Mouse (Mus musculus) CH12.LX (cell line): ENCODE results near the gene Pdpk1. TPM values are rescaled to one million over a fixed set of nuclear protein-coding genes. Genes with fewer than 3 reads are reported as not detected.

Experiments
- DNase-seq: peaks from one replicate; pipeline ENCODE4 v3.0.0-alpha.2; 2013; ENCODE audit errors: extremely low read depth
- H3K27ac ChIP-seq: 2 replicates; pipeline ENCODE4 v1.5.1; 2012; ENCODE audit warnings: low read depth, mild to moderate bottlenecking, control low read depth, moderate library complexity; ENCODE audit not compliant: insufficient read depth
- H3K27me3 ChIP-seq: replicated peaks from 2 replicates; pipeline ENCODE3; 2012; ENCODE audit warnings: inconsistent platforms
- H3K36me3 ChIP-seq, 2 experiments: replicated peaks in 1 of 2; 2 replicates each; pipeline versions ENCODE3 to v1.6.1; 2012; ENCODE audit warnings: inconsistent platforms in 1 of 2, low read length in 1 of 2, mild to moderate bottlenecking in 1 of 2, mixed read lengths in 1 of 2, moderate library complexity in 1 of 2; ENCODE audit not compliant: control insufficient read depth in 1 of 2, insufficient read depth in 1 of 2
- H3K4me1 ChIP-seq, 2 experiments: 2 replicates each; pipeline ENCODE4 v1.6.1; 2012; ENCODE audit warnings: inconsistent platforms in 1 of 2, moderate library complexity in 1 of 2; ENCODE audit not compliant: insufficient read depth in 2 of 2, control insufficient read depth in 1 of 2
- H3K4me2 ChIP-seq: 2 replicates; pipeline ENCODE4 v1.6.1; 2012; ENCODE audit warnings: low read depth, mild to moderate bottlenecking, control low read depth; ENCODE audit not compliant: poor library complexity, insufficient read depth, severe bottlenecking
- H3K4me3 ChIP-seq, 3 experiments: fragments of 150-350 bp in 1 of 3; sonication (generic) in 1 of 3; replicated peaks in 1 of 3; 2 replicates each; pipeline versions ENCODE3 to v1.5.1; 2011 to 2012; ENCODE audit warnings: low read depth in 2 of 3, low read length in 2 of 3, mild to moderate bottlenecking in 2 of 3, moderate library complexity in 2 of 3, control low read depth in 1 of 3, improper control_type of control experiment in 1 of 3, inconsistent platforms in 1 of 3, mixed read lengths in 1 of 3; ENCODE audit not compliant: poor library complexity in 1 of 3
- H3K79me2 ChIP-seq: replicated peaks from 2 replicates; pipeline ENCODE4 v1.6.1; 2012; ENCODE audit warnings: mild to moderate bottlenecking, moderate library complexity; ENCODE audit not compliant: control insufficient read depth, poor library complexity, insufficient read depth, severe bottlenecking; ENCODE audit errors: extremely low read depth
- H3K9ac ChIP-seq: 2 replicates; pipeline ENCODE4 v1.6.1; 2012; ENCODE audit warnings: low read depth, mild to moderate bottlenecking, control low read depth, moderate library complexity; ENCODE audit not compliant: insufficient read depth
- H3K9me3 ChIP-seq: replicated peaks from 2 replicates; pipeline ENCODE3; 2012; ENCODE audit warnings: low read length, inconsistent platforms, mixed read lengths
- BHLHE40 ChIP-seq: IDR thresholded peaks from 2 replicates; pipeline ENCODE4 v1.6.1; 2011; ENCODE audit warnings: mild to moderate bottlenecking, low read depth, low read length, improper control_type of control experiment
- CTCF ChIP-seq, 2 experiments: IDR thresholded peaks in 1 of 2; conservative IDR thresholded peaks in 1 of 2; 2 replicates each; pipeline ENCODE4 v1.5.1; 2011 to 2012; ENCODE audit warnings: low read depth in 2 of 2, low read length in 2 of 2, improper control_type of control experiment in 1 of 2, inconsistent platforms in 1 of 2, mild to moderate bottlenecking in 1 of 2, moderate library complexity in 1 of 2
- E2F4 ChIP-seq: IDR thresholded peaks from 2 replicates; pipeline ENCODE4 v1.6.1; 2011; ENCODE audit warnings: low read depth, low read length, improper control_type of control experiment; ENCODE audit not compliant: insufficient replicate concordance
- IRF4 ChIP-seq: IDR thresholded peaks from 2 replicates; pipeline ENCODE4 v1.6.1; 2014; ENCODE audit warnings: low read depth, mild to moderate bottlenecking, inconsistent platforms, low read length, improper control_type of control experiment
- JUN ChIP-seq: IDR thresholded peaks from 2 replicates; pipeline ENCODE4 v1.6.1; 2011; ENCODE audit warnings: low read depth, mild to moderate bottlenecking, low read length, improper control_type of control experiment, moderate library complexity; ENCODE audit not compliant: insufficient read depth
- JUND ChIP-seq: conservative IDR thresholded peaks from 2 replicates; pipeline ENCODE4 v1.6.1; 2011; ENCODE audit warnings: low read depth, low read length, improper control_type of control experiment
- KAT2A ChIP-seq: IDR thresholded peaks from 2 replicates; pipeline ENCODE4 v1.6.1; 2012; ENCODE audit warnings: low read length, improper control_type of control experiment, inconsistent platforms; ENCODE audit not compliant: insufficient replicate concordance
- MAFK ChIP-seq: IDR thresholded peaks from 2 replicates; pipeline ENCODE4 v1.6.1; 2011; ENCODE audit warnings: low read length, improper control_type of control experiment; ENCODE audit not compliant: insufficient replicate concordance
- MAX ChIP-seq: IDR thresholded peaks from 2 replicates; pipeline ENCODE4 v1.6.1; 2011; ENCODE audit warnings: low read length, improper control_type of control experiment
- MEF2A ChIP-seq: IDR thresholded peaks from 2 replicates; pipeline ENCODE4 v1.6.1; 2014; ENCODE audit warnings: low read depth, mild to moderate bottlenecking, inconsistent platforms, low read length, improper control_type of control experiment, borderline replicate concordance
- MXI1 ChIP-seq: IDR thresholded peaks from 2 replicates; pipeline ENCODE4 v1.6.1; 2011; ENCODE audit warnings: mild to moderate bottlenecking, low read depth, low read length, improper control_type of control experiment
- MYC ChIP-seq: IDR thresholded peaks from 2 replicates; pipeline ENCODE4 v1.6.1; 2011; ENCODE audit warnings: low read depth, mild to moderate bottlenecking, improper control_type of control experiment, low read length
- NELFE ChIP-seq: IDR thresholded peaks from 2 replicates; pipeline ENCODE4 v1.6.1; 2011; ENCODE audit warnings: low read depth, low read length, improper control_type of control experiment
- PAX5 ChIP-seq: IDR thresholded peaks from 2 replicates; pipeline ENCODE4 v1.6.1; 2012; ENCODE audit warnings: low read length, inconsistent platforms, mixed read lengths
- POLR2A ChIP-seq: IDR thresholded peaks from 2 replicates; pipeline ENCODE4 v1.6.1; 2011; ENCODE audit warnings: low read depth, mild to moderate bottlenecking, improper control_type of control experiment, low read length
- RAD21 ChIP-seq: IDR thresholded peaks from 2 replicates; pipeline ENCODE4 v1.6.1; 2011; ENCODE audit warnings: low read depth, mild to moderate bottlenecking, low read length, improper control_type of control experiment, moderate library complexity
- SMC3 ChIP-seq: IDR thresholded peaks from 2 replicates; pipeline ENCODE4 v1.6.1; 2011; ENCODE audit warnings: low read depth, low read length, improper control_type of control experiment
- USF1 ChIP-seq: IDR thresholded peaks from 2 replicates; pipeline ENCODE4 v1.6.1; 2014; ENCODE audit warnings: low read depth, mild to moderate bottlenecking, inconsistent platforms, low read length, improper control_type of control experiment
- ZC3H11A ChIP-seq: IDR thresholded peaks from 2 replicates; pipeline ENCODE4 v1.6.1; 2012; ENCODE audit warnings: low read depth, mild to moderate bottlenecking, inconsistent platforms, low read length, improper control_type of control experiment
- ZKSCAN1 ChIP-seq: IDR thresholded peaks from 2 replicates; pipeline ENCODE4 v1.6.1; 2012; ENCODE audit warnings: low read depth, inconsistent platforms, low read length, improper control_type of control experiment, borderline replicate concordance
- ZMIZ1 ChIP-seq: IDR thresholded peaks from 2 replicates; pipeline ENCODE4 v1.6.1; 2012; ENCODE audit warnings: low read depth, mild to moderate bottlenecking, inconsistent platforms, low read length, improper control_type of control experiment
- dilution Hi-C: fragments of 300-500 bp; cut with MboI; formaldehyde crosslinking; loops from 2 replicates; pipeline ENCODE4 v1.14.3; 2020; ENCODE audit warnings: low sequenced_read_pairs; ENCODE audit not compliant: extremely low pct_unique_long_range_greater_than_20kb, extremely low pct_ligation_motif_present
- in situ Hi-C: fragments of 300-500 bp; cut with MboI; formaldehyde crosslinking; loops from 3 replicates; pipeline ENCODE4 v1.14.3; 2019; ENCODE audit warnings: low sequenced_read_pairs, low pct_ligation_motif_present, low pct_unique_long_range_greater_than_20kb, mixed read lengths
- polyA plus RNA-seq: library from polyadenylated mRNA; unstranded; fragments of >175 nt; gene quantifications from 2 replicates; pipeline ENCODE4 v1.2.1, GENCODE M21; 2012; ENCODE audit warnings: low read depth; ENCODE audit not compliant: insufficient read length
- total RNA-seq, 2 experiments: library from RNA; depleted of rRNA; stranded (reverse); fragments of 300-350 nt in 1 of 2; fragments of >200 nt in 1 of 2; gene quantifications; 2 replicates each; pipeline ENCODE4 v1.2.3; 2012 to 2014

Pdpk1 gene
- total and polyA plus RNA-seq, 3 experiments: 12.2 to 17.0 (median 15.9) TPM

DNA sequence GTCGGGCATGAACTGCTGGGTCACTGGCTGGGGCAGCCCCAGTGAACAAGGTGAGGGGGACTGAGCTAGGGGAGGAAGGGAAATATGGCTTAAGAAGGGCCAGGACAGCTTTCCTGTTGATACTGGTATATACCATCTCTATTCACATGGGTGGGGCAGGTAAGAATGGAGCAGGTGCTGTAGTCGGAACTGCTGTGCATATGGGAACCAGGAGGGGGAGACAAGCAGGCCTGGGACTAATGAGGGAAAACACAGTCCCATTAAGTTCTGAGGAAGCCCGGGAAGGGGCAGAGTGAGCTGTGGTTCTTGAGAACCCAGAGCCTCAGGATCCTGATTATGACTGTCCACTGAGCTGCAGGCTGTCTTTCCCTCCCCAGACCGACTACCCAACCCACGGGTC lies 106.2 kb downstream of the Pdpk1 start:
- H3K9ac ChIP-seq: no peak overlapping the region
- H3K36me3 ChIP-seq: peaks cover 19 to 42% of the 10 kb centered on the region in 2 experiments
- TF ChIP-seq USF1 (no peak), MXI1 (no peak), CTCF (conservative IDR thresholded peaks at IDR 0.05 in 1 of 2, IDR thresholded peaks at IDR 0.05 in 1 of 2; ENCODE audit: low read depth in 2 of 2, low read length in 2 of 2) (peak in 1 of 2 experiments; percentile 27; a peak in 1 of 4 replicates), MAX (no peak), SMC3 (peak; percentile 16; the same call in 1 of the 2 replicates), POLR2A (no peak), MEF2A (no peak)
- no peaks in the 10 kb centered on the region for H3K4me1 ChIP-seq
- no peak overlapping the region for H3K27ac ChIP-seq
- in situ Hi-C loops (no loop called here), dilution Hi-C loops (no loop called here)
- no peak overlapping the region for H3K4me2 ChIP-seq
- peaks cover 5% of the 10 kb centered on the region for H3K9me3 ChIP-seq
- H3K27me3 ChIP-seq: no peaks in the 10 kb centered on the region
- H3K4me3 ChIP-seq: no peak overlapping the region
- DNase-seq: no peak
- no peaks in the 10 kb centered on the region for H3K79me2 ChIP-seq

- peaks cover 18% of the 10 kb centered on the region for H3K27me3 ChIP-seq
- H3K4me3 ChIP-seq: no peak within 1 kb of the TSS
- no peaks in the 10 kb centered on the region for H3K36me3 ChIP-seq
- H3K9me3 ChIP-seq: peaks cover 5% of the 10 kb centered on the region
- dilution Hi-C loops: no loop called here
- no peak within 1 kb of the TSS for H3K27ac ChIP-seq
- in situ Hi-C loops: no loop called here
- H3K4me2 ChIP-seq: no peak within 1 kb of the TSS
- H3K4me1 ChIP-seq: no peaks in the 10 kb centered on the region; a peak in 1 of 4 replicates
- H3K9ac ChIP-seq: no peak within 1 kb of the TSS
- TF ChIP-seq MYC: no peak
- TF ChIP-seq IRF4: no peak
- no peak for TF ChIP-seq MAFK
- no peak for TF ChIP-seq ZKSCAN1
- TF ChIP-seq, all 38 proteins: peak for 0
- no peak for DNase-seq
- H3K79me2 ChIP-seq: no peaks in the 10 kb centered on the region
These were observed 112.9 kb downstream of the Pdpk1 start, which contains the start of gene Prss27 for GRCm38 (mm10) chr17:24037844-24038243. Prss27 (plus strand) TSS chr17:24038144.

- Histone ChIP-seq H3K27me3 (peaks cover 18% of the 10 kb centered on the region), H3K36me3 (no peaks in the 10 kb centered on the region), H3K9me3 (peaks cover 5% of the 10 kb centered on the region), H3K4me3 (no peak overlapping the region), H3K9ac (no peak overlapping the region), H3K4me1 (no peaks in the 10 kb centered on the region; a peak in 1 of 4 replicates), H3K27ac (no peak overlapping the region), H3K79me2 (no peaks in the 10 kb centered on the region), H3K4me2 (no peak overlapping the region)
- TF ChIP-seq E2F4 (no peak), KAT2A (no peak), RAD21 (no peak), JUND (no peak), PAX5 (no peak), USF1 (no peak), NELFE (no peak), JUN (no peak), ZMIZ1 (no peak), CTCF (conservative IDR thresholded peaks at IDR 0.05 in 1 of 2, IDR thresholded peaks at IDR 0.05 in 1 of 2; ENCODE audit: low read depth in 2 of 2, low read length in 2 of 2) (no peak), ZC3H11A (no peak), IRF4 (no peak), BHLHE40 (no peak)
- dilution Hi-C loops: no loop called here
- DNase-seq: no peak
- in situ Hi-C loops: no loop called here
These were observed 113.4 kb downstream of the Pdpk1 start for GRCm38 (mm10) chr17:24037360-24037759.
